Mouse (Mus musculus) lung, postnatal 10 days (tissue): ENCODE results near the gene Impg2.

ENCODE experiments used
- DNase-seq: peaks from one replicate; pipeline ENCODE4 v3.0.0; 2021

Gene Impg2

GRCm38 (mm10) chr16:56304167-56304566 is 100.1 kb downstream of the Impg2 start:
- DNase-seq: no peak

- no peak for DNase-seq
Measured at GRCm38 (mm10) chr16:56307575-56307974, 103.5 kb downstream of the Impg2 start.

GRCm38 (mm10) chr16:56311291-56311690 is 107.2 kb downstream of the Impg2 start:
- DNase-seq: peak; percentile 37
